Mouse (Mus musculus): ENCODE results near the gene Erbb3. TPM values are rescaled to one million over a fixed set of nuclear protein-coding genes. Genes with fewer than 3 reads are reported as not detected.

Gene Erbb3
- polyA plus RNA-seq, 1 experiment: 0.28 TPM

- peaks cover 29% of the 10 kb centered on the region for H3K36me3 ChIP-seq (ENCODE audit: control insufficient read depth, insufficient read depth)
- H3K4me3 ChIP-seq (ENCODE audit: insufficient read depth, poor library complexity, severe bottlenecking): peak overlapping the region; percentile 78
- H3K79me3 ChIP-seq (ENCODE audit: low read depth): peaks cover 5% of the 10 kb centered on the region
- H3ac ChIP-seq (ENCODE audit: control insufficient read depth, insufficient read length, low read depth): peak overlapping the region; percentile 85
- peaks cover 33% of the 10 kb centered on the region for H3K79me2 ChIP-seq (ENCODE audit: control insufficient read depth, insufficient read depth)
- no peak for TF ChIP-seq CTCF (IDR thresholded peaks at IDR 0.05; ENCODE audit: control insufficient read depth, insufficient read depth, insufficient read length)
- TF ChIP-seq MAX (IDR thresholded peaks at IDR 0.05): peak; percentile 9
- no peaks in the 10 kb centered on the region for H3K27me3 ChIP-seq (ENCODE audit: control insufficient read depth, insufficient read depth, insufficient read length)
Observed at GRCm38 (mm10) chr10:128524732-128525662, 64.5 kb downstream of the Erbb3 start.

- Histone ChIP-seq H3K4me3 (ENCODE audit: insufficient read depth, poor library complexity, severe bottlenecking) (peak overlapping the region; percentile 78), H3K36me3 (ENCODE audit: control insufficient read depth, insufficient read depth) (peaks cover 37% of the 10 kb centered on the region), H3ac (ENCODE audit: control insufficient read depth, insufficient read length, low read depth) (peak overlapping the region; percentile 85), H3K27me3 (ENCODE audit: control insufficient read depth, insufficient read depth, insufficient read length) (no peaks in the 10 kb centered on the region), H3K79me3 (ENCODE audit: low read depth) (peaks cover 5% of the 10 kb centered on the region), H3K79me2 (ENCODE audit: control insufficient read depth, insufficient read depth) (peaks cover 33% of the 10 kb centered on the region)
- no peak for TF ChIP-seq FOSL1 (IDR thresholded peaks at IDR 0.05; ENCODE audit: insufficient read depth, low read length, poor library complexity, severe bottlenecking)
Observed at GRCm38 (mm10) chr10:128524111-128524731, 65.2 kb downstream of the Erbb3 start.

GRCm38 (mm10) chr10:128522351-128522750, 67.1 kb downstream of the Erbb3 start:
- peaks cover 5% of the 10 kb centered on the region for H3K79me3 ChIP-seq (ENCODE audit: low read depth)
- peaks cover 33% of the 10 kb centered on the region for H3K79me2 ChIP-seq (ENCODE audit: control insufficient read depth, insufficient read depth)
- H3K36me3 ChIP-seq (ENCODE audit: control insufficient read depth, insufficient read depth): peaks cover 55% of the 10 kb centered on the region
- no peaks in the 10 kb centered on the region for H3K27me3 ChIP-seq (ENCODE audit: control insufficient read depth, insufficient read depth, insufficient read length)
- no peak overlapping the region for H3K4me3 ChIP-seq (ENCODE audit: insufficient read depth, poor library complexity, severe bottlenecking)
- TF ChIP-seq CTCF (IDR thresholded peaks at IDR 0.05; ENCODE audit: control insufficient read depth, insufficient read depth, insufficient read length) (no peak), MYOD1 (IDR thresholded peaks at IDR 0.05; ENCODE audit: control insufficient read depth, insufficient read length, low read depth) (no peak), CEBPB (IDR thresholded peaks at IDR 0.05; ENCODE audit: low read depth) (no peak), FOSL1 (IDR thresholded peaks at IDR 0.05; ENCODE audit: insufficient read depth, low read length, poor library complexity, severe bottlenecking) (no peak), MYOG (IDR thresholded peaks at IDR 0.05; ENCODE audit: control insufficient read depth, extremely low read depth, insufficient read length) (no peak), USF1 (IDR thresholded peaks at IDR 0.05; ENCODE audit: low read depth) (no peak), MAX (IDR thresholded peaks at IDR 0.05) (no peak)
- H3ac ChIP-seq (ENCODE audit: control insufficient read depth, insufficient read length, low read depth): no peak overlapping the region

- H3K36me3 ChIP-seq (ENCODE audit: control insufficient read depth, insufficient read depth): peaks cover 72% of the 10 kb centered on the region
- H3K79me2 ChIP-seq (ENCODE audit: control insufficient read depth, insufficient read depth): peaks cover 33% of the 10 kb centered on the region
- H3K4me3 ChIP-seq (ENCODE audit: insufficient read depth, poor library complexity, severe bottlenecking): no peak overlapping the region
- peaks cover 5% of the 10 kb centered on the region for H3K79me3 ChIP-seq (ENCODE audit: low read depth)
- no peak overlapping the region for H3ac ChIP-seq (ENCODE audit: control insufficient read depth, insufficient read length, low read depth)
- TF ChIP-seq MYOG (IDR thresholded peaks at IDR 0.05; ENCODE audit: control insufficient read depth, extremely low read depth, insufficient read length) (no peak), CEBPB (IDR thresholded peaks at IDR 0.05; ENCODE audit: low read depth) (no peak), CTCF (IDR thresholded peaks at IDR 0.05; ENCODE audit: control insufficient read depth, insufficient read depth, insufficient read length) (no peak), MAX (IDR thresholded peaks at IDR 0.05) (no peak), MYOD1 (IDR thresholded peaks at IDR 0.05; ENCODE audit: control insufficient read depth, insufficient read length, low read depth) (no peak), USF1 (IDR thresholded peaks at IDR 0.05; ENCODE audit: low read depth) (no peak), FOSL1 (IDR thresholded peaks at IDR 0.05; ENCODE audit: insufficient read depth, low read length, poor library complexity, severe bottlenecking) (no peak)
- H3K27me3 ChIP-seq (ENCODE audit: control insufficient read depth, insufficient read depth, insufficient read length): no peaks in the 10 kb centered on the region
Observed at GRCm38 (mm10) chr10:128520591-128520990, 68.9 kb downstream of the Erbb3 start.

GRCm38 (mm10) chr10:128518833-128519232, 70.6 kb downstream of the Erbb3 start:
- Histone ChIP-seq H3K4me3 (ENCODE audit: insufficient read depth, poor library complexity, severe bottlenecking) (no peak overlapping the region), H3ac (ENCODE audit: control insufficient read depth, insufficient read length, low read depth) (no peak overlapping the region), H3K27me3 (ENCODE audit: control insufficient read depth, insufficient read depth, insufficient read length) (no peaks in the 10 kb centered on the region), H3K36me3 (ENCODE audit: control insufficient read depth, insufficient read depth) (peaks cover 89% of the 10 kb centered on the region), H3K79me2 (ENCODE audit: control insufficient read depth, insufficient read depth) (peaks cover 16% of the 10 kb centered on the region), H3K79me3 (ENCODE audit: low read depth) (no peaks in the 10 kb centered on the region)
- no peak for TF ChIP-seq CEBPB (IDR thresholded peaks at IDR 0.05; ENCODE audit: low read depth)
- no peak for TF ChIP-seq USF1 (IDR thresholded peaks at IDR 0.05; ENCODE audit: low read depth)
- no peak for TF ChIP-seq MYOG (IDR thresholded peaks at IDR 0.05; ENCODE audit: control insufficient read depth, extremely low read depth, insufficient read length)
- no peak for TF ChIP-seq MAX (IDR thresholded peaks at IDR 0.05)
- TF ChIP-seq CTCF (IDR thresholded peaks at IDR 0.05; ENCODE audit: control insufficient read depth, insufficient read depth, insufficient read length): peak; percentile 53
- TF ChIP-seq FOSL1 (IDR thresholded peaks at IDR 0.05; ENCODE audit: insufficient read depth, low read length, poor library complexity, severe bottlenecking): no peak
- no peak for TF ChIP-seq MYOD1 (IDR thresholded peaks at IDR 0.05; ENCODE audit: control insufficient read depth, insufficient read length, low read depth)

Small RNAs within 50 kb of the gene (microRNA-seq; reads per million reads assigned to microRNA genes)
- not detected for gene Gm47275 (ENCODE audit: borderline microRNAs expressed)
- not detected for gene Mir6917 (ENCODE audit: borderline microRNAs expressed)

Other genes starting within 250 kb of the Erbb3 start
- gene Coq10a, start 220.7 kb downstream of the Erbb3 start, polyA plus RNA-seq (2012; fragmentation: generic; extraction: Trizol): 13.7 TPM
- gene Ankrd52, start 212.5 kb downstream of the Erbb3 start, polyA plus RNA-seq (2012; fragmentation: generic; extraction: Trizol): 35.9 TPM
- gene Slc39a5, start 188.4 kb downstream of the Erbb3 start, polyA plus RNA-seq (2012; fragmentation: generic; extraction: Trizol): not detected
- 93.0 TPM for gene Nabp2, start 178.2 kb downstream of the Erbb3 start, polyA plus RNA-seq (2012; fragmentation: generic; extraction: Trizol)
- 34.0 TPM for gene Rnf41, start 178.0 kb downstream of the Erbb3 start, polyA plus RNA-seq (2012; fragmentation: generic; extraction: Trizol)
- 48.4 TPM for gene Smarcc2, start 130.4 kb downstream of the Erbb3 start, polyA plus RNA-seq (2012; fragmentation: generic; extraction: Trizol)
- gene Myl6, start 95.5 kb downstream of the Erbb3 start, polyA plus RNA-seq (2012; fragmentation: generic; extraction: Trizol): 3,169 TPM
- gene Myl6b, start 91.0 kb downstream of the Erbb3 start, polyA plus RNA-seq (2012; fragmentation: generic; extraction: Trizol): 16.7 TPM
- 120 TPM for gene Esyt1, start 63.8 kb downstream of the Erbb3 start, polyA plus RNA-seq (2012; fragmentation: generic; extraction: Trizol)
- 13.0 TPM for gene Zc3h10, start 41.9 kb downstream of the Erbb3 start, polyA plus RNA-seq (2012; fragmentation: generic; extraction: Trizol)
- 13,760 TPM for gene Rpl41, start 40.3 kb downstream of the Erbb3 start, polyA plus RNA-seq (2012; fragmentation: generic; extraction: Trizol)
- gene Pa2g4, start 23.7 kb downstream of the Erbb3 start, polyA plus RNA-seq (2012; fragmentation: generic; extraction: Trizol): 232 TPM
- 2,179 TPM for gene Rps26, start 37.1 kb upstream of the Erbb3 start, polyA plus RNA-seq (2012; fragmentation: generic; extraction: Trizol)
- gene Ikzf4, start 56.3 kb upstream of the Erbb3 start, polyA plus RNA-seq (2012; fragmentation: generic; extraction: Trizol): 0.05 TPM
- 9.6 TPM for gene Suox, start 84.4 kb upstream of the Erbb3 start, polyA plus RNA-seq (2012; fragmentation: generic; extraction: Trizol)
- gene Rab5b, start 106.6 kb upstream of the Erbb3 start, polyA plus RNA-seq (2012; fragmentation: generic; extraction: Trizol): 27.0 TPM
- 0.16 TPM for gene Pmel, start 114.5 kb upstream of the Erbb3 start, polyA plus RNA-seq (2012; fragmentation: generic; extraction: Trizol)
- gene Cdk2, start 115.4 kb upstream of the Erbb3 start, polyA plus RNA-seq (2012; fragmentation: generic; extraction: Trizol): 34.7 TPM
- 7.3 TPM for gene Dgka, start 155.2 kb upstream of the Erbb3 start, polyA plus RNA-seq (2012; fragmentation: generic; extraction: Trizol)
- 38.0 TPM for gene Pym1, start 158.2 kb upstream of the Erbb3 start, polyA plus RNA-seq (2012; fragmentation: generic; extraction: Trizol)
- gene Mmp19, start 201.3 kb upstream of the Erbb3 start, polyA plus RNA-seq (2012; fragmentation: generic; extraction: Trizol): 1.7 TPM
- 31.2 TPM for gene Dnajc14, start 214.4 kb upstream of the Erbb3 start, polyA plus RNA-seq (2012; fragmentation: generic; extraction: Trizol)
- gene Tmem198b, start 214.7 kb upstream of the Erbb3 start, polyA plus RNA-seq (2012; fragmentation: generic; extraction: Trizol): 15.1 TPM
- 56.6 TPM for gene Sarnp, start 227.7 kb upstream of the Erbb3 start, polyA plus RNA-seq (2012; fragmentation: generic; extraction: Trizol)
- gene Ormdl2, start 232.0 kb upstream of the Erbb3 start, polyA plus RNA-seq (2012; fragmentation: generic; extraction: Trizol): 41.1 TPM